Mouse (Mus musculus) ZHBTc4 (cell line): Measurements from ENCODE around the gene Nhlrc1.

Experiments
- DNase-seq: peaks from one replicate; pipeline ENCODE4 v3.0.0-alpha.2; 2011; ENCODE audit warnings: low read depth, low spot score

Nhlrc1 gene

DNA sequence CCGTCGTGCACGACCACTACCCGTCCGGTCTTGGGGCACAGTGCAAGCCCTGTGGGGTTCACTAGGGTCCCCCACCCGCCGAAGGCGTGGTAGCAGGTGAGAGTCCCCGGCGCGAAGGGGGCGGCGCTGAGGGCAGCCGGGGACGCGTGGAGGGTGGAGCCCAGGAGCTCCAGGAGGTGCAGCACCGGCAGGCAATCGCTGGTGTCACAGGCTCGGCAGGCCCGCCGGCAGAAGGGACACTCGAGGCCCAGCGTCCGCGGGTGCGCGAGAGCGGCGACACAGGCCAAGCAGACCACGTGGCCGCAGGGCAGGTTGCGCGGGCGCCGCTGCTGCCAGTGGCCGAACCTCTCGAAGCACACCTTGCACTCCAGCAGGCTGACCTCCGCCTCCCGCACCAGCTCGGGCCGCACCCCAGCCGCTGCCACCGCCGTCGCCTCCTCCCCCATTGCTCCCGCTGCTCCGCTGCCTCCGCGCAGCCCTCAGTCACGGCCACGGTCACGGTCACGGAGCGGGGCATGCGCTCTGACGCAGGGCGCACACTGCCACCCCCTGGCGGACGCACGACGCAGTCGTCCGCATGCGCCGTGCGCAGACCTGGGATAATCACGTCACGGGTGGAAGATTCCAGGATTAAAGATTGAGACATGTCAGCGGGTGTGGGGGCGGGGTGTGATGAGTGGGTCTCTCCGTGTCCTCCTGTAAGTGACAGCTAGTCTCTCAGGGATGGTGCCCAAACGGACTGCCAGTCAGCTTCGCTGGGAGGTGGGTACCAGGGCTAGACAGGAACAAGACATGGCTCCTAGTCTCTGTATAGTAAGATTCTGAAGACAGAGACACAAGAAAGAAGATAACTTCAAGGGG is at the start of gene Nhlrc1:
Gene Nhlrc1 (minus strand): TSS at position 517 of the 861 bp plus-strand sequence.
- peak; percentile 89 for DNase-seq

GRCm38 (mm10) chr13:47063985-47064760 is 49.5 kb upstream of the Nhlrc1 start:
- no peak for DNase-seq

DNA sequence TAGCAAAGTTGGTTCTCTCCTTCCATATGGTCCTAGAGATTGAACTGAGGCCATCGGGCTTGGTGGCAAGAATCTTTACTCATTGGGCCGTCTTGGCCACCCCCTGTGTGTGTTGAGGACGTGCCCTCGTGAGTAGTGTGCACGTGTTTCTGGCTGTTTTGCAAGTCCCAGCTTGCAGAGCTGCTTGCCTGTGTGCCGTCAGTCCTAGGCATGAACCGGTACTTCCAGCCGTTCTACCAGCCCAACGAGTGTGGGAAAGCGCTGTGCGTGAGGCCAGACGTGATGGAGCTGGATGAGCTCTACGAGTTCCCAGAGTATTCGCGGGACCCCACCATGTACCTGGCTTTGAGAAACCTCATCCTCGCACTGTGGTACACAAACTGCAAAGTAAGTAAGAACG is 48.1 kb upstream of the Nhlrc1 start:
- DNase-seq: no peak

- DNase-seq: no peak
Observed at GRCm38 (mm10) chr13:47056781-47057180, 42.1 kb upstream of the Nhlrc1 start.

- peak; percentile 21 for DNase-seq
Observed at GRCm38 (mm10) chr13:47056126-47056525, 41.5 kb upstream of the Nhlrc1 start.

DNA sequence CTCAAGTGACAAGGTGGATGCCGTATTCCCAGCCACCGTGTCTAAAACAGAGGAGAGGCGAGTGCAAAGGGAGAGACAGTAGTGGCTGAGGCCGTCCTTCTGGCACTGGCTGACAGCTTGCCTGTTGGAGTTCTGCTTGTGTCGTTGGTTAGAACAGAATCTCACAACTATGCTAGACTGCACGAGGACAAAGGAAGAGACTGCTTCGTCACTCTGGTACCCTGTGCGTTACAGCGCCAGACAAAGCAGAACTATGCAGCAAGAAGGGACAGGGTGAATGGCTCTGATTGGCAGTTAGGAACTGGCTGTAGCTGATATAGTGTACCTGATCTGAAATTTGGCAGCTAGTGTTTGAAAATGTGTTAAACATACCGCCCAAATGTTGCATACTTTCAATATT is 39.3 kb upstream of the Nhlrc1 start:
- DNase-seq: no peak

DNA sequence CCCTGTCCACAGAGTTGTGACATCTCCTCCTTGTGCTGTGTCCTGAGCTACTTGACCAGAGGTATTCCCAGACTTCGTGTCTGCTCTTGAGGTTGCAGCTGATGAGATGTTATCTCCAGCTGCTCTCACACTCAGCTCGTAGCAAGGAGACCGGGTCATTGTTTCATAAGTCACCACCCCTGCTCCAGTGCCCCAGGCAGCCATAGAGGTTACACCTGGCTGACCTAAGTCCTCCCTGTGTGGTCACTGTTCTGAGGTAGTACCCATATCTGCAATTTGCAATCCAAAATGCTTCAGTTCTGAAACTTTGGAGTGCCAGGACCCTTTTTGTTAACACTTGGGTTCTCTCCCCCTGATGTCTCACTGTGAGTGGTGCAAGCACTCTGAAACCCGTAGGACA is 35.4 kb upstream of the Nhlrc1 start:
- DNase-seq: no peak

- peak; percentile 16 for DNase-seq
Observed at GRCm38 (mm10) chr13:47047996-47048395, 33.3 kb upstream of the Nhlrc1 start.

- DNase-seq: no peak
Observed at GRCm38 (mm10) chr13:47044617-47044947, 29.9 kb upstream of the Nhlrc1 start, which contains the start of gene Tpmt. Gene Tpmt, minus strand, starts transcription at chr13:47044737.

- DNase-seq: peak; percentile 27
Observed at GRCm38 (mm10) chr13:47043833-47044616, 29.4 kb upstream of the Nhlrc1 start.

DNA sequence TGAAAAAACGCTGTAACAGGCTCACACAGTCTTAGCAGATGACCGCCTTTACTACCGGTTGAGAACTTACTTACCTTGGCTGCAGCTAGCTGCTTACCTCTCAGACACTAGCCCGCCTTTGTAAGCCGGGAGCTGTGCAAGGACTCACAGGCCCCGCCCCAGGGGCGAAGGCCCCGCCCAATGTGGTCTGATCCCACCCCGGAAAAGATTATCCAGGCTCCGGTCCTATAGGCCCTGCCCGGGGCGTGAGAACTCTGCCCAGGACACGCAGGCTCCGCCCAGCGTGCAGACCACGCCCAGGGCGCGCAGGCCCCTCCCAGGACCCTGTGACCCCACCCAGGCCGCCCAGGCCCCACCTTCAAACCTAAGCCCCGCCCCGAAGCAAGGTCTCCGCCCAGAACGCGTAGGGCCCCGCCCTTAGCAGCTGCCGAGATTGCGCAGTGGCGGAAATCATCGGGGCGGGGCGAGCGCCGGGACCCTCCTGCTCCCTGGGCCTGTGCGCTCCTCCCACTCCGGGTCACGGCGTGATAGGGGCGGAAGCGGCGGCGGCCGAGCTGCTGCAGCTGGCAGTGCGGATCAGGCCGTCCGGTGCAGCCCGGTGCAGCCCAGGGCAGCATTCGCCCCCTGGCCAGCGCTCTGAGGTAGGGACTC is 28.5 kb upstream of the Nhlrc1 start, which contains the start of gene Kdm1b:
Gene Kdm1b (plus strand): TSS at position 470 of the 651 bp plus-strand sequence.
- DNase-seq: peak; percentile 99

- no peak for DNase-seq
Observed at GRCm38 (mm10) chr13:47042024-47042633, 27.5 kb upstream of the Nhlrc1 start.

GRCm38 (mm10) chr13:47040061-47040460 is 25.4 kb upstream of the Nhlrc1 start:
- DNase-seq: no peak

GRCm38 (mm10) chr13:47037946-47038345 is 23.3 kb upstream of the Nhlrc1 start:
- DNase-seq: no peak

DNA sequence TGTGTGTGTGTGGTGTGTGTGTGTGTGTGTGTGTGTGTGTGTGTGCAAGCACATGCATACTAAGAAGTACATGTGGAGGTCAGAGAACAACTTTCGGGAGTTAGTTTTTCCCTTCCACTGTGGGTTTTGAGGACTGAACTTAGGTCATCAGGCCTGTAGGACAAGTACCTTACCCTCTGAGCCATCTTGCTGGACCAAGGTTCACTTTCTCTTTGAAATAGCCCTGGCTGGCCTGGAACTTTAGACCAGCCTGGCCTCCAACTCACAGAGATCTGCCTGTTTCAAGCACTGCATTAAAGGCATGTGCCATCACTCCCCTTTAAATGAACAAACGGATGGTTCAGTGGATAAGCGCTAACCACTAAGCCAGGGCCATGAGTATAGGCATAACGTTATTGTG is 19.0 kb upstream of the Nhlrc1 start:
- no peak for DNase-seq

DNA sequence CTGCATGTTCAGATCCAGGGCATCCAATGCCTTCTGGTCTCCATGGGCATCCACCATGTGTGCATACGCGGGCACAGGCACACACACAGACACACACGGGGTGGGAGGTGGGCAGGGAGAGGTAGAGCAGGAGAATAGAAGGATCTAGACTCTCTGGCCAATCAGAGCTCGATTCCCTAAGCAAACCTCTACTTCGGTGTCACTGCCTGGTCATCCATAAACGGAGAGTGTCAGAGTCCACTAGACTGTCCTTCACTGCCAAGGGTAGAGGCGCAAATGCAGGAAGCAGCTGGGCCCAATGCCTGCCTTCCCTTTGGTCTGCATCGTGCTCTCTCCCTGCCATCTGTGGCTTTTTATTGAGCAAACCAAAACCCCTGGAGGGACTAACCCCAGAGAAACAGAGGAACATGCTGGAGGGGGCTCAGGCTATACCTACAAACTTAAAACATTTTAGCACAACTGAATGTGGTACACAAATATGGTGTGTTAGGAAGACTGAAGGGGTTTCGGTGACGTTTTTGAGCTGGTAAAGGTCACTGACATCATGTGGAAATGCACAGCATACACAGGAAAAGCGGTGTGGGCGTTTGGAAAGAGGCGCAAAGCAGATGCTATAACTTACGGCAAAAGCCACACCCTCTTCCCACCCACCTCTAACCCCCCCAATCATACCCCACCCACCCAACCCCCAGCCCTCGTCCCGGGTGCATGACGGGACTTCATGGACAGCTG is 15.9 kb upstream of the Nhlrc1 start:
- DNase-seq: no peak

DNA sequence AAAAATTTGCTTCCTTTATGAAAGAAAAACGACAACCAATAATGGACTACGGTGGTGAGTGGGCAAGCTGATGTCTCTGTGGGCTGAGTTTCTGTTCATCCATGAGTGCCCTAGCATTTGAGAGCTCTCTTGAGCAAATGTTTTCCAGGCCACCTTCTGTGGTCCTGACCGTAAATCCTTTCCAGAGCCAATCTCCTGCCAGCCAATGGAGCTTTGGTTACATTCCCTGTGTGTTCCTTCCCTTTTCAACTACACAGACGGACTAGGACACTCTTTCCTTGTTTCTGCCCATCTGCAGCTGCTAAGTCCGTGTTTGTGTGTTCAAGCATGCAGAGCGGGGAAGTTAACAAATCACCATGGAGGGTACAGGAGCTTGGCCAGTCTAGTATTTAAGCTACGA is 6.1 kb upstream of the Nhlrc1 start:
- no peak for DNase-seq

- no peak for DNase-seq
Observed at GRCm38 (mm10) chr13:47019774-47020173, 5.1 kb upstream of the Nhlrc1 start.

DNA sequence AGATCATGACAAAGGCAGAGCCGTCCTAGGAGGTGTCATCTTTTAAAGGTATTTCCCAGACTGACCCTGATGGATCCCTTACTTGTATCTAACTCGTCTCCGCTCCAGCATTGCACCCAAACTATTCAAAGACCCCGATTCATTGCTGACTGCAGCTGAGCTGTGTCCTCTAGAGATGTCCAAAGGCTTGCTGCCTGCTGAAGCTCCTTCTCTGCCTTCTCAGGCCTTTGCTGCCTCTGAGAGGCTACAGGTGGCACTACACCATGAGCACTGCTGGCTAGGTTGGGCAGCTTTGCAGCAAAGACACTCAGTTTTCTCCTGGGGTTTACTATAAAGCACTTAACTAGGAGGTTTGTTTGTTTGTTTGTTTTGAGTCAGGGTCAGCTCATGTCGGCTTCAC is 2.6 kb upstream of the Nhlrc1 start:
- peak; percentile 65 for DNase-seq

GRCm38 (mm10) chr13:47015195-47015501 is 498 bp upstream of the Nhlrc1 start:
- no peak for DNase-seq
